Mouse (Mus musculus) heart, adult 2 months (tissue): ENCODE results near the gene Nos1ap. TPM values are rescaled to one million over a fixed set of nuclear protein-coding genes. Genes with fewer than 3 reads are reported as not detected.

ENCODE experiments used
- DNase-seq, 2 experiments: peaks; one replicate each; pipeline ENCODE4 v3.0.0; 2021
- H3K27ac ChIP-seq: fragments of 200-600 bp; 2 replicates; pipeline ENCODE4 v1.8.1; 2022
- H3K27me3 ChIP-seq: fragments of 200-500 bp; 2 replicates; pipeline ENCODE4 v1.6.1; 2012; ENCODE audit warnings: mild to moderate bottlenecking, low read length, inconsistent platforms, mixed read lengths; ENCODE audit not compliant: control insufficient read depth, insufficient read depth
- H3K36me3 ChIP-seq: fragments of 200-500 bp; 2 replicates; pipeline ENCODE4 v1.6.1; 2012; ENCODE audit warnings: low read length, inconsistent platforms; ENCODE audit not compliant: control insufficient read depth, insufficient read depth
- H3K4me1 ChIP-seq: fragments of 200-500 bp; 2 replicates; pipeline ENCODE4 v1.6.1; 2011; ENCODE audit warnings: low read length; ENCODE audit not compliant: control insufficient read depth, insufficient read depth
- H3K4me3 ChIP-seq: fragments of 200-600 bp; 2 replicates; pipeline ENCODE4 v1.8.1; 2022
- H3K79me2 ChIP-seq: fragments of 200-500 bp; replicated peaks from 2 replicates; pipeline ENCODE4 v1.6.1; 2012; ENCODE audit warnings: mild to moderate bottlenecking, inconsistent platforms, low read length, moderate library complexity, mixed read lengths; ENCODE audit not compliant: control insufficient read depth, insufficient read depth
- H3K9ac ChIP-seq: fragments of 200-500 bp; 2 replicates; pipeline ENCODE4 v1.6.1; 2012; ENCODE audit warnings: low read depth, mild to moderate bottlenecking, control low read depth, inconsistent platforms, low read length, mixed read lengths
- CTCF ChIP-seq: fragments of 200-600 bp; IDR thresholded peaks from 2 replicates; pipeline ENCODE4 v1.8.1; 2022; ENCODE audit warnings: antibody characterized with exemption, mild to moderate bottlenecking, moderate library complexity
- EP300 ChIP-seq: fragments of 200-500 bp; IDR thresholded peaks from 2 replicates; pipeline ENCODE4 v1.6.1; 2011; ENCODE audit warnings: low read depth, low read length, control low read depth; ENCODE audit not compliant: insufficient read depth
- POLR2A ChIP-seq: fragments of 200-500 bp; IDR thresholded peaks from 2 replicates; pipeline ENCODE4 v1.6.1; 2011; ENCODE audit warnings: mild to moderate bottlenecking, low read depth, low read length, control low read depth; ENCODE audit not compliant: insufficient read depth
- WGBS: fragments of 180-500 bp; shearing (Covaris S2); methylation state at CpG from one replicate; pipeline ENCODE4 v1.1.7; 2018; 5-methylcytosine and 5-hydroxymethylcytosine counted together
- intact Hi-C: fragments of 180-260 bp; cut with DNase I; formaldehyde crosslinking; loops from one replicate; pipeline ENCODE4 v1.15.1; 2025
- polyA plus RNA-seq: library from polyadenylated mRNA; depleted of rRNA; stranded (reverse); fragments of >200 nt; gene quantifications from 2 replicates; pipeline ENCODE4 v1.2.3, GENCODE M21; 2012
- total RNA-seq, 2 experiments: library from RNA; stranded (reverse); gene quantifications; 2 replicates each; pipeline ENCODE4 v1.2.3; 2021

Nos1ap gene
- total and polyA plus RNA-seq, 3 experiments = 11.5 to 24.0 (median 22.0) TPM

- Histone ChIP-seq H3K79me2 (no peaks in the 10 kb centered on the region), H3K4me3 (no peak overlapping the region), H3K9ac (no peak overlapping the region), H3K4me1 (peaks cover 11% of the 10 kb centered on the region), H3K27ac (no peak overlapping the region), H3K27me3 (no peaks in the 10 kb centered on the region), H3K36me3 (no peaks in the 10 kb centered on the region)
- intact Hi-C loops = no loop called here
- no peak for DNase-seq
- no peak for TF ChIP-seq EP300
- TF ChIP-seq POLR2A = no peak
- WGBS = 95% methylated on average over 3 of the region's 3 CpGs
These were observed 53.3 kb downstream of the Nos1ap start for GRCm38 (mm10) chr1:170536344-170536743.

- no peak for TF ChIP-seq POLR2A
- peak; percentile 33 to 57 for DNase-seq
- H3K4me1 ChIP-seq = peaks cover 12% of the 10 kb centered on the region
- H3K27me3 ChIP-seq = no peaks in the 10 kb centered on the region
- H3K36me3 ChIP-seq = no peaks in the 10 kb centered on the region
- 61% methylated on average over 2 of the region's 2 CpGs for WGBS
- H3K4me3 ChIP-seq = no peak overlapping the region
- H3K27ac ChIP-seq = no peak overlapping the region
- intact Hi-C loops = no loop called here
- no peak overlapping the region for H3K9ac ChIP-seq
- H3K79me2 ChIP-seq = no peaks in the 10 kb centered on the region
These were observed 54.4 kb downstream of the Nos1ap start for GRCm38 (mm10) chr1:170535221-170535620.

- intact Hi-C loops = no loop called here
- Histone ChIP-seq H3K27me3 (no peaks in the 10 kb centered on the region), H3K4me1 (peaks cover 6% of the 10 kb centered on the region), H3K36me3 (no peaks in the 10 kb centered on the region), H3K9ac (no peak overlapping the region), H3K79me2 (no peaks in the 10 kb centered on the region), H3K4me3 (no peak overlapping the region), H3K27ac (no peak overlapping the region)
- TF ChIP-seq CTCF = no peak
- no peak for TF ChIP-seq EP300
- TF ChIP-seq POLR2A = no peak
- DNase-seq = no peak
- WGBS = 77% methylated on average over 2 of the region's 2 CpGs
These were observed 58.4 kb downstream of the Nos1ap start for GRCm38 (mm10) chr1:170531286-170531685.

- WGBS = 92% methylated on average over 4 of the region's 4 CpGs
- intact Hi-C loops = no loop called here
- Histone ChIP-seq H3K4me1 (peaks cover 5% of the 10 kb centered on the region), H3K4me3 (no peak overlapping the region), H3K9ac (no peak overlapping the region), H3K27me3 (no peaks in the 10 kb centered on the region), H3K27ac (no peak overlapping the region), H3K36me3 (no peaks in the 10 kb centered on the region), H3K79me2 (no peaks in the 10 kb centered on the region)
- no peak for DNase-seq
- TF ChIP-seq EP300 (no peak), CTCF (no peak), POLR2A (no peak)
These were observed 59.2 kb downstream of the Nos1ap start for GRCm38 (mm10) chr1:170530456-170530855.

- H3K27me3 ChIP-seq = no peaks in the 10 kb centered on the region
- H3K36me3 ChIP-seq = no peaks in the 10 kb centered on the region
- TF ChIP-seq EP300 = no peak
- no peak for TF ChIP-seq CTCF
- TF ChIP-seq POLR2A = no peak
- no peak overlapping the region for H3K27ac ChIP-seq
- H3K79me2 ChIP-seq = no peaks in the 10 kb centered on the region; the same call in 1 of the 2 replicates
- H3K4me3 ChIP-seq = no peak overlapping the region
- no peak overlapping the region for H3K9ac ChIP-seq
- DNase-seq = no peak
- intact Hi-C loops = no loop called here
- WGBS = 80% methylated on average over 5 of the region's 5 CpGs
- H3K4me1 ChIP-seq = peaks cover 2% of the 10 kb centered on the region; the same call in 1 of the 2 replicates
These were observed 66.8 kb downstream of the Nos1ap start for GRCm38 (mm10) chr1:170522891-170523290.

- DNase-seq = peak; percentile 30 to 38
- H3K36me3 ChIP-seq = no peaks in the 10 kb centered on the region
- H3K4me1 ChIP-seq = peaks cover 2% of the 10 kb centered on the region; the same call in 1 of the 2 replicates
- peak overlapping the region; percentile 36 for H3K27ac ChIP-seq
- H3K27me3 ChIP-seq = no peaks in the 10 kb centered on the region
- H3K9ac ChIP-seq = no peak overlapping the region
- intact Hi-C loops = no loop called here
- no peaks in the 10 kb centered on the region; the same call in 1 of the 2 replicates for H3K79me2 ChIP-seq
- 52% methylated on average over 6 of the region's 6 CpGs for WGBS
- no peak overlapping the region for H3K4me3 ChIP-seq
- TF ChIP-seq CTCF = no peak
- TF ChIP-seq EP300 = no peak
- TF ChIP-seq POLR2A = no peak
These were observed 68.0 kb downstream of the Nos1ap start for GRCm38 (mm10) chr1:170521520-170522205.
